Mouse (Mus musculus): Measurements from ENCODE around the gene Grn. TPM values are rescaled to one million over a fixed set of nuclear protein-coding genes. Genes with fewer than 3 reads are reported as not detected.
"Not testable (repeated sequence)": the region's sequence is repeated elsewhere in the genome, so short reads cannot be mapped to it uniquely, and the experiment has no call there.

The Grn gene
- 155 and 161 TPM in 2 replicates for polyA plus RNA-seq (2015; fragmentation: Nextera tagmentation; extraction: Ambion mirVana)

DNA sequence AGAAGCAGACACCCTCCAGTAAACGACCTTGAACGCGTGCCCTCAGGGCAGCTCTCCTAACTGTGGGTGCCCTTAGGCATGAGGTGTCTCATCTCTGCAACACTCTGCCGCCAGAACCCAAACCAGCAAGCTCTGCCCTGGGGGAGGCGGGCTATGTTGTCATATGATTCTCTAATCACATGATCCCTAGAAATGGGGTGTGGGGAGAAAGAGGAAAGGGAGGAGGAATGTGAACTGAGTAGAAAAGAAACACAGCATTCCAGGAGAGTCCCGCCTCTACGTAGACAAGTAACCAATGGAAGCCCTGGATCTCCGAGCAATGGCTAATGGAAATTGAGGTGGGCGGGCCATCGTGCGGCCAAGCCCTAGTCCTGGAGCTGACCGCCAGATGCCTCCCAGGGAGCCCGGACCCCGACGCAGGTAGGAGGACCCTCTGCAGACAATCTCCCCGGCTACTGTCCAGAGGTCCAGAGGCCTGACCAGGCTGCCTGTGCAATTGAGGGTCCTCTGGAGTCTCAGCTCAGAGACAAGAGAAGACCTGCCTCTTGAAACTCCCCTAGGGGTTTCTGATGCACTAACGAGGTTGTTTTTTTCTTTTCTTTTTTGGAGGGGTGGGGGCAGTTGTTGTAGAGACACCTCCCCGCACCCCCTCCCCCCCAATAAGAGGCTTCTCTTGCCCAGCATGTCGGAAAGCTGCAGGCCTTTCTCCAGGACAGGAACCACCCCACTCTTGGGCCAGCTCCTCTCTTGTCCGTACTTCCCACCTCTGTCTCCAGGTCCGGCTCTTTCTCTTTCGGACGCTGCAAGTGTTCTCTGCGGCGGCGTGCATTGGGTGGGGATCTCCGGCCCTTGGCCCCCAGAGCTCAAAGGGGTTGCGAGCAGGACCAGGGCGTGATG lies at the start of gene Grn:
Gene Grn, plus strand, starts transcription at position 195 of the 897 bp plus-strand sequence.
- Histone ChIP-seq H3K4me1 (peaks cover 17% of the 10 kb centered on the region), H3K4me3 (replicated peaks) (peak within 1 kb of the TSS; percentile 67), H3K27ac (peak within 1 kb of the TSS; percentile 90), H3K27me3 (replicated peaks) (no peaks in the 10 kb centered on the region), H3K4me2 (peak within 1 kb of the TSS; percentile 90), H3K9ac (peak within 1 kb of the TSS; percentile 40), H3K36me3 (peaks cover 7% of the 10 kb centered on the region), H3K9me3 (no peaks in the 10 kb centered on the region)
- under 1% methylated on average over 29 of the region's 29 CpGs for WGBS
- ATAC-seq (ENCODE audit: insufficient read depth, low FRiP score, low read depth), result peak; percentile 89

DNA sequence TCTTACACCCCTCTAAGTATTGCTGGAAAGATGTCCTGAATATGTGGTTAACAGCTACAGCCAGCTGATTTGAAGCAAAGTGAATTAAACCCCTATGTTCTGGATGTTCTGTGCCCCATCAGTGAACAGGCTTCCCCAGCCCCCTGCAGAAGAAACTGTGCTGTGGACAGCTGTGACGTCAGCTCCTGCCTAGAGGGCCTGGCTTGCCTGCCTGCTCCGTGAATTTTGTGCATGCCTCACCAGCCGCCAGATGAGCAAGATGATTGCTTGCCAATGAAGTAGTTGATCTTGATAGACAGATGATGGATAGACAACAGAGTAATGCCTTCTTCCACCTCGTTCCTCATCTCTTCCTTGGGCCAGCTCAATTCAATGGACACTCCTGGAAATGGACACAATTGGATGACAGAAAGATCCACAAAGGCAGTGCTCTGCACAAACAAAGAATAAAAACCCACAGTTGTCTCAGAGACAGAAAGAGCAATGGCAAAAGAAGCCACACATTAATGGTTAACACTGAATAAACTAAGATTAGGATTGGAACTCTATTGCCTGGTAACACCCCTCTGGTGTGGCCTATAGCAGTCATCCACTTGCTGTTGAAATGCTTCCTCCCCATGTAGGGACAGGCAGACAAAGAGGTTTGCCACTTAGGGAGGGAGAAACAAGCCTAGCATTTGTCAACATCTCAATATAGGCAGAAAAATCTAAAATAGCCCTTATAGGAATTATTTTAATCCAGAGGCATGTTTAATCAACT lies 48.6 kb upstream of the Grn start:
- Histone ChIP-seq H3K9me3 (no peaks in the 10 kb centered on the region), H3K4me2 (no peak overlapping the region), H3K27me3 (replicated peaks) (no peaks in the 10 kb centered on the region), H3K4me1 (peaks cover 3% of the 10 kb centered on the region; the same call in 1 of the 2 replicates), H3K9ac (no peak overlapping the region), H3K27ac (no peak overlapping the region), H3K4me3 (replicated peaks) (no peak overlapping the region), H3K36me3 (no peaks in the 10 kb centered on the region)
- 33% methylated on average over 4 of the region's 4 CpGs for WGBS
- ATAC-seq (ENCODE audit: insufficient read depth, low FRiP score, low read depth), result no peak

GRCm38 (mm10) chr11:102382794-102383193 lies 47.3 kb upstream of the Grn start:
- Histone ChIP-seq H3K9ac (no peak overlapping the region), H3K9me3 (no peaks in the 10 kb centered on the region), H3K4me2 (no peak overlapping the region), H3K4me1 (no peaks in the 10 kb centered on the region), H3K27ac (no peak overlapping the region), H3K4me3 (replicated peaks) (no peak overlapping the region), H3K36me3 (no peaks in the 10 kb centered on the region), H3K27me3 (replicated peaks) (no peaks in the 10 kb centered on the region)
- 86% methylated on average over 3 of the region's 3 CpGs for WGBS
- ATAC-seq (ENCODE audit: insufficient read depth, low FRiP score, low read depth), result no peak

DNA sequence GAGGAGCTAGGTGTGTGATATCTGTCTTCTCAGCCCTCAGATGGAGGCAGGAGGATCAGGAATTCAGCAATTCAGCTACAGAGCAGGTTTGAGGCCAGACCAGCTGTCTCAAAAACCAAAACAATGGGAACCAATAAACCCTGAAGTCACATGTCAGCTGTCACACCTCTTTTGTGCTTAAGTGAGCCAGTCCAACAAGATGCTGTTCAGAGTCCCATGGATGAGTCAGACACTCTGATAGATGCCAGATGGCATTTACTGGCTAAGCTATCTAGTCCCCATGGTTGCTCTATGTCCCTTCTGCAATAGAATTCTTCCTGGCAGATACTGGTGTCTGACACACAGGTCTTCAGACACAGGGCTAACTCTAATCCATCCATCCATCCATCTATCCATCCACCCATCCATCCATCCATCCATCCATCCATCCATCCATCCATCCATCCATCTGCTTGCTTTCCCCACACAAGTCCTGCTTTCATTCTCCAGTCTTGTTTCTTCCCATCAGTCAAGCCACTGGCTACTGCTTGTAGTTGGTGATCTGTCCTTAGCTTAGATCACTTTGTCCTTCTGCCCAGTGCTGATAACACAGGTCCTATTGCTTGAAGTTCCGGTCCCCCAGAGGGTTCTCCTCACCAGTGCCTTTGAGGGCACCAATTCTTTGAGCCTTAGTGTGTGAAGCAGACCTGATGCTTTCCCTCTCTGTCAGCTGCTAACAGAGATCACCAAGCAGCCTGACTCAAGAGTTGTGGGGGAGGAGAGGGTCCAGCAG lies 46.6 kb upstream of the Grn start:
- 73% methylated on average over 1 of the region's 1 CpGs for WGBS
- no peaks in the 10 kb centered on the region for H3K9me3 ChIP-seq

GRCm38 (mm10) chr11:102384418-102384817 lies 45.7 kb upstream of the Grn start:
- H3K36me3 ChIP-seq, result no peaks in the 10 kb centered on the region
- no peaks in the 10 kb centered on the region for H3K9me3 ChIP-seq
- no peak for ATAC-seq (ENCODE audit: insufficient read depth, low FRiP score, low read depth)
- no peak overlapping the region for H3K4me3 ChIP-seq (replicated peaks)
- no peak overlapping the region for H3K27ac ChIP-seq
- no peaks in the 10 kb centered on the region for H3K4me1 ChIP-seq
- no peaks in the 10 kb centered on the region for H3K27me3 ChIP-seq (replicated peaks)
- H3K9ac ChIP-seq, result no peak overlapping the region
- 51% methylated on average over 2 of the region's 2 CpGs for WGBS
- no peak overlapping the region for H3K4me2 ChIP-seq

More for the DNA sequence above, 46.6 kb upstream of the Grn start:
- Histone ChIP-seq H3K27me3 (replicated peaks) (no peaks in the 10 kb centered on the region), H3K4me2 (no peak overlapping the region), H3K4me1 (no peaks in the 10 kb centered on the region), H3K27ac (no peak overlapping the region), H3K36me3 (no peaks in the 10 kb centered on the region), H3K4me3 (replicated peaks) (no peak overlapping the region), H3K9ac (no peak overlapping the region)
- ATAC-seq (ENCODE audit: insufficient read depth, low FRiP score, low read depth), result no peak

- Histone ChIP-seq H3K4me2 (no peak overlapping the region), H3K9ac (no peak overlapping the region), H3K4me1 (no peaks in the 10 kb centered on the region), H3K4me3 (replicated peaks) (no peak overlapping the region), H3K9me3 (no peaks in the 10 kb centered on the region), H3K27me3 (replicated peaks) (no peaks in the 10 kb centered on the region), H3K27ac (no peak overlapping the region), H3K36me3 (no peaks in the 10 kb centered on the region)
- WGBS, result 45% methylated on average over 4 of the region's 4 CpGs
- no peak for ATAC-seq (ENCODE audit: insufficient read depth, low FRiP score, low read depth)
These were observed 45.0 kb upstream of the Grn start for GRCm38 (mm10) chr11:102385075-102385474.

DNA sequence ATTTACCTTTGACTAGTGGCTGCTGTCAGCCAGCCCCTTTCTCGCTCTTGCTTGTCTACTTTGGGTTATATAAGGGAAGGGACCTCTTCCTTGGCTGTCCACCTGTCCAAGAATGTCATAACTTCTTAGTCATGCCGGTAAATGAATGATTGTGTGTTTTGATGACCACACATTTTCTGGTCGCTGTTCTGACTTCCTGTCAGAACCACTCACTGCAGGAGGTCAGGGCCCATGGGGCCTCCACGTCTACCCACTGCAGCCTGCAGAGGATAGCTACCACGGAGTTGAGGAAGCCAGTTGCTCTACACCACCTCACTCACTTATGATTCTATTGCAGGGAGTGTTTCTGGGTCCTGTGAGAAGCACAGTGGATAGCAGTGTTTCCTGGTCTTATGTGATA lies 44.0 kb upstream of the Grn start:
- ATAC-seq (ENCODE audit: insufficient read depth, low FRiP score, low read depth), result no peak
- H3K4me2 ChIP-seq, result no peak overlapping the region
- no peaks in the 10 kb centered on the region for H3K36me3 ChIP-seq
- no peak overlapping the region for H3K4me3 ChIP-seq (replicated peaks)
- 61% methylated on average over 5 of the region's 5 CpGs for WGBS
- H3K27me3 ChIP-seq (replicated peaks), result no peaks in the 10 kb centered on the region
- H3K27ac ChIP-seq, result no peak overlapping the region
- H3K9me3 ChIP-seq, result no peaks in the 10 kb centered on the region
- no peaks in the 10 kb centered on the region for H3K4me1 ChIP-seq
- no peak overlapping the region for H3K9ac ChIP-seq

GRCm38 (mm10) chr11:102389436-102389835 lies 40.7 kb upstream of the Grn start:
- WGBS, result 88% methylated on average over 4 of the region's 5 CpGs
- ATAC-seq (ENCODE audit: insufficient read depth, low FRiP score, low read depth), result not testable (repeated sequence)

GRCm38 (mm10) chr11:102392441-102393237 lies 37.5 kb upstream of the Grn start:
- Histone ChIP-seq H3K27me3 (replicated peaks) (peaks cover 14% of the 10 kb centered on the region; the same call in 1 of the 2 replicates), H3K4me3 (replicated peaks) (peak overlapping the region; percentile 45), H3K9ac (no peak overlapping the region), H3K4me2 (peak overlapping the region; percentile 95), H3K9me3 (no peaks in the 10 kb centered on the region), H3K27ac (no peak overlapping the region), H3K36me3 (no peaks in the 10 kb centered on the region), H3K4me1 (peaks cover 17% of the 10 kb centered on the region)
- ATAC-seq (ENCODE audit: insufficient read depth, low FRiP score, low read depth), result peak; percentile 23; the same call in 1 of the 2 replicates
- 16% methylated on average over 15 of the region's 15 CpGs for WGBS

More at GRCm38 (mm10) chr11:102389436-102389835, 40.7 kb upstream of the Grn start:
- not testable (repeated sequence) for H3K36me3 ChIP-seq; H3K27me3 ChIP-seq (replicated peaks); H3K27ac ChIP-seq; H3K9ac ChIP-seq; H3K4me2 ChIP-seq; H3K4me3 ChIP-seq (replicated peaks); H3K9me3 ChIP-seq
- peaks cover 17% of the 10 kb centered on the region for H3K4me1 ChIP-seq

- Histone ChIP-seq H3K27ac (peak within 1 kb of the TSS; percentile 24; the same call in 1 of the 2 replicates), H3K4me2 (peak within 1 kb of the TSS; percentile 95), H3K4me3 (replicated peaks) (peak within 1 kb of the TSS; percentile 45), H3K9me3 (no peaks in the 10 kb centered on the region), H3K36me3 (no peaks in the 10 kb centered on the region), H3K9ac (no peak within 1 kb of the TSS), H3K4me1 (peaks cover 20% of the 10 kb centered on the region), H3K27me3 (replicated peaks) (peaks cover 18% of the 10 kb centered on the region)
- WGBS, result under 1% methylated on average over 32 of the region's 34 CpGs
- peak; percentile 67 for ATAC-seq (ENCODE audit: insufficient read depth, low FRiP score, low read depth)
These were observed 36.9 kb upstream of the Grn start, which contains the start of gene Rundc3a for GRCm38 (mm10) chr11:102393238-102393634. Gene Rundc3a (plus strand): TSS chr11:102393403.
